Mouse (Mus musculus): Measurements from ENCODE around the gene Ikzf2. TPM values are rescaled to one million over a fixed set of nuclear protein-coding genes. Genes with fewer than 3 reads are reported as not detected.

The Ikzf2 gene
- polyA plus RNA-seq, 1 experiment = 4.8 TPM

- Histone ChIP-seq H3K27ac (replicated peaks; ENCODE audit: low read depth, low read length) (no peak overlapping the region), H3K4me3 (ENCODE audit: insufficient read depth, low read depth, low read length) (no peak overlapping the region)
Observed at GRCm38 (mm10) chr1:69488625-69489024, 198.4 kb downstream of the Ikzf2 start.

More at GRCm38 (mm10) chr1:69488625-69489024, 198.4 kb downstream of the Ikzf2 start:
- no peaks in the 10 kb centered on the region; the same call in 1 of the 2 replicates for H3K4me1 ChIP-seq (ENCODE audit: control insufficient read depth, insufficient read depth, insufficient read length, low read length)

Other genes starting within 250 kb of the Ikzf2 start
- not detected in 2 replicates for gene Spag16, start 139.7 kb upstream of the Ikzf2 start, polyA plus RNA-seq (2012; ENCODE audit: insufficient read depth, insufficient read length, missing spikeins)

All from brown adipose tissue, adult 24 weeks (tissue).